Mouse (Mus musculus): ENCODE results near the gene Smyd3. TPM values are rescaled to one million over a fixed set of nuclear protein-coding genes. Genes with fewer than 3 reads are reported as not detected.
A peak's percentile ranks its signal among the peaks of the same experiment; 100 is the strongest.

Gene Smyd3
- polyA plus RNA-seq, 1 experiment from 2014 or later, result 9.5 TPM

GRCm38 (mm10) chr1:179161947-179162346 lies 355.9 kb downstream of the Smyd3 start:
- H3K36me3 ChIP-seq, result no peaks in the 10 kb centered on the region
- H3K4me3 ChIP-seq, result no peak overlapping the region
- no peaks in the 10 kb centered on the region for H3K9me3 ChIP-seq (replicated peaks)
- whole genome bisulfite sequencing (ENCODE audit: insufficient replicate concordance), result 64% methylated on average over 6 of the region's 6 CpGs
- no peaks in the 10 kb centered on the region for H3K4me1 ChIP-seq
- no peaks in the 10 kb centered on the region for H3K27me3 ChIP-seq (replicated peaks)
- ATAC-seq, result no peak
- H3K9ac ChIP-seq, result no peak overlapping the region
- no peak overlapping the region for H3K4me2 ChIP-seq
- H3K27ac ChIP-seq, result no peak overlapping the region

DNA sequence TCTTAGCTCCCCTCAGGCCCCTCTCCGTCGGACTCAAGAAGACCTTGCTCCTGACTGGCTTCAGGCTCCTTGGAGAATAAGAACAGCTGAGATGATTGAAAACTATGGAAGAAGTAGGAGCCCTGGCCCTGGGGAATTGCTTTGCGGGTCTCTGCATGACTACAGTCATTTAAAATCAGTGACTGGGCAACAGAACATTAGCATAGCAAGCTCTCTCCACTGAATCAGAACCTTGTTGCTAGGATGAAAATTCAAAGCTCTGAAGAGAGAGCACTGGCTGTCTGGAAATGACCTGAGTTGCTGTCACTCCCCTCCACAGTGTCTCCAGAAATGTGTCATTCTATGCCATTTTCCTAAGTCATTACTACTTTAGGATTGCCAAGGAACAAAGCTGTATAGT lies 357.1 kb downstream of the Smyd3 start:
- no peak for ATAC-seq
- no peak overlapping the region for H3K4me2 ChIP-seq
- H3K27ac ChIP-seq, result no peak overlapping the region
- H3K27me3 ChIP-seq (replicated peaks), result no peaks in the 10 kb centered on the region
- no peaks in the 10 kb centered on the region for H3K9me3 ChIP-seq (replicated peaks)
- no peak overlapping the region for H3K4me3 ChIP-seq
- H3K9ac ChIP-seq, result no peak overlapping the region
- H3K4me1 ChIP-seq, result no peaks in the 10 kb centered on the region
- H3K36me3 ChIP-seq, result no peaks in the 10 kb centered on the region
- 71% methylated on average over 3 of the region's 3 CpGs for WGBS (ENCODE audit: insufficient replicate concordance)

DNA sequence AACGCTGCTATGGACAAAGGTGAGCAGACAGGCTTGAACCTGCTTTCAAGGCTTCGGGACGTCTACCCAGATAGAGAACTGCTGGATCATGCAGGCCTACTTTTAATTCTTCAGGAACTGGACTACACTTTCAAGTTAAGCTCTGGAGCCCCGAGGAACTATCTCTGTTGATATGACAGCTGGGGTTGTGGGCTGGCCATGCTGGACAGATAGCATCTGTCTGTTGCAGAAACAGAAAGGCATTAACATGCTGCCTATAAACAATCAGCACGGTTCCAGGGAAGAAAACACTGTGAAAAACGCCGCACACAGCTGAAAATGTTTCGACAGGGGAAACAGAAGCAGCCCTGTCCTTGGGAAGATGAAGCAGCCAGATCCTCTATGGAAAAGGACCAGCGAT lies 365.5 kb downstream of the Smyd3 start:
- Histone ChIP-seq H3K4me3 (no peak overlapping the region), H3K9me3 (replicated peaks) (no peaks in the 10 kb centered on the region), H3K36me3 (no peaks in the 10 kb centered on the region), H3K4me1 (peaks cover 14% of the 10 kb centered on the region), H3K9ac (no peak overlapping the region), H3K27ac (no peak overlapping the region), H3K27me3 (replicated peaks) (no peaks in the 10 kb centered on the region), H3K4me2 (no peak overlapping the region)
- WGBS (ENCODE audit: insufficient replicate concordance), result 54% methylated on average over 9 of the region's 9 CpGs
- ATAC-seq, result no peak

GRCm38 (mm10) chr1:179151275-179151674 lies 366.6 kb downstream of the Smyd3 start:
- peaks cover 14% of the 10 kb centered on the region for H3K4me1 ChIP-seq
- no peaks in the 10 kb centered on the region for H3K27me3 ChIP-seq (replicated peaks)
- H3K4me2 ChIP-seq, result no peak overlapping the region
- no peak overlapping the region for H3K27ac ChIP-seq
- H3K36me3 ChIP-seq, result no peaks in the 10 kb centered on the region
- no peak overlapping the region for H3K4me3 ChIP-seq
- 71% methylated on average over 2 of the region's 2 CpGs for WGBS (ENCODE audit: insufficient replicate concordance)
- H3K9me3 ChIP-seq (replicated peaks), result no peaks in the 10 kb centered on the region
- ATAC-seq, result no peak
- no peak overlapping the region for H3K9ac ChIP-seq

- Histone ChIP-seq H3K27ac (no peak overlapping the region), H3K4me1 (peaks cover 14% of the 10 kb centered on the region), H3K27me3 (replicated peaks) (no peaks in the 10 kb centered on the region), H3K4me2 (no peak overlapping the region), H3K4me3 (no peak overlapping the region), H3K9ac (no peak overlapping the region), H3K36me3 (no peaks in the 10 kb centered on the region), H3K9me3 (replicated peaks) (no peaks in the 10 kb centered on the region)
- ATAC-seq, result peak; percentile 58; the same call in 1 of the 2 replicates
- WGBS (ENCODE audit: insufficient replicate concordance), result 30% methylated on average over 5 of the region's 5 CpGs
These were observed 368.2 kb downstream of the Smyd3 start for GRCm38 (mm10) chr1:179149468-179150140.

DNA sequence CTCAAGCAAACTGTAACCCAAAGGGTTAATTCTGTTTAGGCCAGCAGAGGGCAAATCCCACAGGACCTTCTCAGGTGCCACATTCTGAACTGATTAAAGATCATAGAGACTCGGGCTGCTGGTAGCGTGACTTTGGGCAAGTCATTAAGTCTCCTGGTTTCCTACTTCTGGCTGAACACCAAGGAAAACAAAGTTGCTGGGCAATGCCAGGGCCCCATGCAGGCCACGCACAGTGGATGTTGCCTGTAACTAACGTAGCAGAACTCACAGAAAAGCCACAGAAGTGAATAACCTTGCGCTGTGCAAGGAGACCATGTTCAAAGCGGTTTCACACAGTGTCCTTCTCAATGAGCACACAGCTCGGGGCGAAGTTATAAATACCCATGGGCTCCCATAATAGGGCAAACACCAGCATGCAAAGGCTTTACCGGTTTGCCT lies 371.1 kb downstream of the Smyd3 start:
- Histone ChIP-seq H3K9ac (no peak overlapping the region), H3K4me1 (peaks cover 14% of the 10 kb centered on the region), H3K4me2 (no peak overlapping the region), H3K9me3 (replicated peaks) (no peaks in the 10 kb centered on the region), H3K36me3 (no peaks in the 10 kb centered on the region), H3K27me3 (replicated peaks) (no peaks in the 10 kb centered on the region), H3K4me3 (no peak overlapping the region), H3K27ac (no peak overlapping the region)
- ATAC-seq, result no peak
- 80% methylated on average over 9 of the region's 9 CpGs for WGBS (ENCODE audit: insufficient replicate concordance)

- Histone ChIP-seq H3K36me3 (no peaks in the 10 kb centered on the region), H3K9ac (no peak overlapping the region), H3K9me3 (replicated peaks) (no peaks in the 10 kb centered on the region), H3K27me3 (replicated peaks) (no peaks in the 10 kb centered on the region), H3K4me1 (no peaks in the 10 kb centered on the region), H3K4me3 (no peak overlapping the region), H3K4me2 (no peak overlapping the region), H3K27ac (no peak overlapping the region)
- 79% methylated on average over 11 of the region's 11 CpGs for WGBS (ENCODE audit: insufficient replicate concordance)
- no peak for ATAC-seq
These were observed 374.5 kb downstream of the Smyd3 start for GRCm38 (mm10) chr1:179143154-179143832.

- peak; percentile 51; the same call in 1 of the 2 replicates for ATAC-seq
- H3K4me3 ChIP-seq, result no peak overlapping the region
- H3K36me3 ChIP-seq, result no peaks in the 10 kb centered on the region
- no peak overlapping the region for H3K27ac ChIP-seq
- no peak overlapping the region for H3K9ac ChIP-seq
- no peaks in the 10 kb centered on the region for H3K4me1 ChIP-seq
- 25% methylated on average over 3 of the region's 3 CpGs for WGBS (ENCODE audit: insufficient replicate concordance)
- H3K4me2 ChIP-seq, result no peak overlapping the region
- no peaks in the 10 kb centered on the region for H3K27me3 ChIP-seq (replicated peaks)
- H3K9me3 ChIP-seq (replicated peaks), result no peaks in the 10 kb centered on the region
These were observed 375.7 kb downstream of the Smyd3 start for GRCm38 (mm10) chr1:179142177-179142576.

- Histone ChIP-seq H3K27ac (no peak overlapping the region), H3K36me3 (no peaks in the 10 kb centered on the region)
- WGBS (ENCODE audit: insufficient replicate concordance), result 70% methylated on average over 12 of the region's 12 CpGs
These were observed 376.7 kb downstream of the Smyd3 start for GRCm38 (mm10) chr1:179141071-179141650.

GRCm38 (mm10) chr1:179137145-179137477 lies 380.7 kb downstream of the Smyd3 start:
- H3K36me3 ChIP-seq, result peaks cover 8% of the 10 kb centered on the region; the same call in 1 of the 2 replicates
- no peak overlapping the region for H3K4me3 ChIP-seq
- H3K9me3 ChIP-seq (replicated peaks), result 0 out of 2 replicates have a peak, but pooled peaks cover 8% of the 10 kb centered on the region
- no peak overlapping the region for H3K9ac ChIP-seq
- no peak overlapping the region for H3K27ac ChIP-seq
- H3K4me1 ChIP-seq, result 0 out of 2 replicates have a peak, but pooled peaks cover 5% of the 10 kb centered on the region
- 66% methylated on average over 3 of the region's 3 CpGs for WGBS (ENCODE audit: insufficient replicate concordance)
- H3K27me3 ChIP-seq (replicated peaks), result no peaks in the 10 kb centered on the region
- no peak for ATAC-seq
- no peak overlapping the region for H3K4me2 ChIP-seq

More at GRCm38 (mm10) chr1:179141071-179141650, 376.7 kb downstream of the Smyd3 start:
- Histone ChIP-seq H3K9ac (no peak overlapping the region), H3K4me2 (no peak overlapping the region), H3K4me1 (0 out of 2 replicates have a peak, but pooled peaks cover 5% of the 10 kb centered on the region), H3K27me3 (replicated peaks) (no peaks in the 10 kb centered on the region), H3K9me3 (replicated peaks) (no peaks in the 10 kb centered on the region), H3K4me3 (no peak overlapping the region)
- no peak for ATAC-seq

GRCm38 (mm10) chr1:179136461-179137144 lies 381.2 kb downstream of the Smyd3 start:
- Histone ChIP-seq H3K4me1 (0 out of 2 replicates have a peak, but pooled peaks cover 5% of the 10 kb centered on the region), H3K4me3 (no peak overlapping the region), H3K9ac (no peak overlapping the region), H3K4me2 (no peak overlapping the region), H3K9me3 (replicated peaks) (0 out of 2 replicates have a peak, but pooled peaks cover 8% of the 10 kb centered on the region), H3K36me3 (peaks cover 8% of the 10 kb centered on the region; the same call in 1 of the 2 replicates), H3K27me3 (replicated peaks) (no peaks in the 10 kb centered on the region), H3K27ac (no peak overlapping the region)
- ATAC-seq, result no peak
- WGBS (ENCODE audit: insufficient replicate concordance), result 63% methylated on average over 14 of the region's 14 CpGs

DNA sequence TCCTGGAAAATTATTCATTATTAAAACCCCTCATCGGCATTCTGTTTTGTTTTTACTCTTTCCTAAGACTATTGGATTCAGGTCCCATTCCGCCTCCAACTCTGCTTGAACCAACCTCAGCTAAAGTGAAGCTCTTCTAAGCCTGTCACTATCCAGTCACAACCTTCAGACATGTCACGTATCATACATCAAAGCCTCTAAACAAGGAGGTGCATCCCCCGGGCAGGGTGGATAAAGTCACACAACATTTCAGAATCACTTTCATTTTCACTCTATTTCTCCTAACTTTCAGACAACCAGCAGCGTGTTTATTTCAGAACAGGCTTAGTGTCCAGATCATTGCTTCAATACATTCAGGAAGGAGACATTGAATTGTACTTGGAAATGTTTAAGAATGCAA lies 387.8 kb downstream of the Smyd3 start:
- H3K4me1 ChIP-seq, result no peaks in the 10 kb centered on the region
- H3K27ac ChIP-seq, result no peak overlapping the region
- H3K4me2 ChIP-seq, result no peak overlapping the region
- WGBS (ENCODE audit: insufficient replicate concordance), result 81% methylated on average over 5 of the region's 5 CpGs
- no peak for ATAC-seq
- H3K9me3 ChIP-seq (replicated peaks), result 0 out of 2 replicates have a peak, but pooled peaks cover 8% of the 10 kb centered on the region
- H3K4me3 ChIP-seq, result no peak overlapping the region
- no peaks in the 10 kb centered on the region for H3K27me3 ChIP-seq (replicated peaks)
- H3K9ac ChIP-seq, result no peak overlapping the region
- peaks cover 8% of the 10 kb centered on the region; the same call in 1 of the 2 replicates for H3K36me3 ChIP-seq

Data from liver, embryonic 12.5 days (tissue).